Mouse (Mus musculus): ENCODE data around the gene Ccdc86. TPM values are rescaled to one million over a fixed set of nuclear protein-coding genes. Genes with fewer than 3 reads are reported as not detected.
A peak's percentile ranks its signal among the peaks of the same experiment; 100 is the strongest.

The Ccdc86 gene
- polyA plus RNA-seq (2014; fragmentation: Nextera tagmentation; extraction: Ambion mirVana) = 23.4 and 24.1 TPM in 2 replicates

DNA sequence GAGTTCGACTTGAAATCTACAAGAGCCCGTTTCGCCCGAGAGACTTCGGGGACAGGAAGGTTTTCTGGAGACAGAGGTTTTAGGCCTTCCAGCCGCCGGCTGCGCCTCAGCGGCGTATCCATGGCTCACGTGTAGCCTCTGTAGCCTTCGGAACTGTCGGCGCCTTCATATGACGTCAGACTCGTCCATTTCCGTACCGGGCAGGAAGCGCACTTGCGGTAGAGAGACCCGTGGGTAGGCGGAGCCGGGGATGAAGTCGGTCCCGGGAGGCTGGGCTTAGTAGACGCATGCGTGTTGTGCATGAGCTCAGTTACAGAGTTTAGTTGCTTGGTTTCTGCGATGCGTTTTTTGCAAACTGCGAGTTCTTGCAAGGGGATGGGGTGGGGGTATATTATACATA is at the start of gene Ccdc86:
Gene Ccdc86, minus strand, starts transcription at position 155 of the 400 bp plus-strand sequence.
- Histone ChIP-seq H3K9me3 (ENCODE audit: control insufficient read depth, low read length) (no peaks in the 10 kb centered on the region), H3K9ac (ENCODE audit: low read length) (peak within 1 kb of the TSS; percentile 76), H3K4me2 (ENCODE audit: low read depth) (peak within 1 kb of the TSS; percentile 100), H3K4me1 (ENCODE audit: control insufficient read depth, insufficient read depth, low read length) (peaks cover 18% of the 10 kb centered on the region), H3K4me3 (ENCODE audit: low read depth, low read length) (peak within 1 kb of the TSS; percentile 82), H3K27me3 (ENCODE audit: control insufficient read depth, insufficient read depth, low read length) (no peaks in the 10 kb centered on the region), H3K27ac (ENCODE audit: low read depth, low read length) (no peak within 1 kb of the TSS), H3K36me3 (ENCODE audit: control insufficient read depth, insufficient read depth, low read length) (peaks cover 2% of the 10 kb centered on the region)
- ATAC-seq (ENCODE audit: insufficient read depth, low FRiP score, low TSS enrichment) (peak; percentile 96), DNase-seq (ENCODE audit: low spot score) (peak; percentile 98)
- WGBS = 0% methylated on average over 30 of the region's 30 CpGs

DNA sequence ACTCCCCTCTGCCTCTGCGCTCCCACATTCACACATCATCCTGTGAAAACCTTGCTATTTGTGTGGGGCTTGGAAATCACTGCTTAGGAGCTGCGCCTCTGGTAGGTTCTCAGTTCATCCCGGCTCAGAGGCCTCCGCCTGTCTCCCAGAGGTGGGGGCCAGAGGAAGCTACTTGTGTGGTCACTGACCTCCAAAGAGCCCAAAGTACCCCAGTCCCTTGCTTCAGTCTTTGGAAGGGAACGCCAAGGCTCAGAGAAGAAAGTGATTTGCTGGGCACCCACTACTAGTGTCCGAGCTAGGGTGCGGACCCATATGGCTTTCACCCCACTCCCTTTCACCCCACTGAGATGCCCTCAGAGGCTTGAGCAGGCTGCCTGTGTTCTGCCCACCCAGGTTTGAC is 44.1 kb upstream of the Ccdc86 start, which contains the start of gene Ms4a15:
Gene Ms4a15, minus strand, starts transcription at position 101 of the 400 bp plus-strand sequence.
- Histone ChIP-seq H3K4me1 (ENCODE audit: control insufficient read depth, insufficient read depth, low read length) (no peaks in the 10 kb centered on the region), H3K4me2 (ENCODE audit: low read depth) (no peak within 1 kb of the TSS), H3K27ac (ENCODE audit: low read depth, low read length) (no peak within 1 kb of the TSS), H3K4me3 (ENCODE audit: low read depth, low read length) (no peak within 1 kb of the TSS), H3K27me3 (ENCODE audit: control insufficient read depth, insufficient read depth, low read length) (no peaks in the 10 kb centered on the region), H3K9ac (ENCODE audit: low read length) (no peak within 1 kb of the TSS), H3K36me3 (ENCODE audit: control insufficient read depth, insufficient read depth, low read length) (no peaks in the 10 kb centered on the region), H3K9me3 (ENCODE audit: control insufficient read depth, low read length) (no peaks in the 10 kb centered on the region)
- WGBS = 90% methylated on average over 7 of the region's 7 CpGs
- no peak for ATAC-seq (ENCODE audit: insufficient read depth, low FRiP score, low TSS enrichment)
- DNase-seq (ENCODE audit: low spot score) = no peak

DNA sequence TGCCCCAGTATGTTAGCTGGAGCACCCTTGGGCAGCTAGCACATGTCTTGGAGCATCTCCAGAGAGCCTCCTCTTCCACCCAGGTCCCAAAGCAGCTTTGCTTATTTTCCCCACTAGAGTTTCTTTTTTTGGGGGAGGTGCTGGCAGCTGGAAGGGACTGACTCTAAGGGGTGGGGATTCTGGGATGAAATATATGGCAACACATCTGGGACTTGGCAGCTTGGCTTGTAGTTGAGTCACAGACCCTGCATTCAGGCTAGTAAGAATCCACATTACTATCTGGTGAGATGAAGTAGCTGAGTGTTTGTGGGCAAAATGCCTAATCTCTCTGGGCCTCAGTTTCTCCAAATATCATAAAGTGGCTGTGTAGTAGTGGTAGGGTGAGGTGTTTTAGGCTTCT is 42.8 kb upstream of the Ccdc86 start:
- no peaks in the 10 kb centered on the region for H3K36me3 ChIP-seq (ENCODE audit: control insufficient read depth, insufficient read depth, low read length)
- H3K4me2 ChIP-seq (ENCODE audit: low read depth) = no peak overlapping the region
- DNase-seq (ENCODE audit: low spot score) = no peak
- no peaks in the 10 kb centered on the region for H3K9me3 ChIP-seq (ENCODE audit: control insufficient read depth, low read length)
- no peaks in the 10 kb centered on the region for H3K4me1 ChIP-seq (ENCODE audit: control insufficient read depth, insufficient read depth, low read length)
- H3K4me3 ChIP-seq (ENCODE audit: low read depth, low read length) = no peak overlapping the region
- H3K9ac ChIP-seq (ENCODE audit: low read length) = no peak overlapping the region
- no peaks in the 10 kb centered on the region for H3K27me3 ChIP-seq (ENCODE audit: control insufficient read depth, insufficient read depth, low read length)
- ATAC-seq (ENCODE audit: insufficient read depth, low FRiP score, low TSS enrichment) = no peak
- no peak overlapping the region for H3K27ac ChIP-seq (ENCODE audit: low read depth, low read length)

DNA sequence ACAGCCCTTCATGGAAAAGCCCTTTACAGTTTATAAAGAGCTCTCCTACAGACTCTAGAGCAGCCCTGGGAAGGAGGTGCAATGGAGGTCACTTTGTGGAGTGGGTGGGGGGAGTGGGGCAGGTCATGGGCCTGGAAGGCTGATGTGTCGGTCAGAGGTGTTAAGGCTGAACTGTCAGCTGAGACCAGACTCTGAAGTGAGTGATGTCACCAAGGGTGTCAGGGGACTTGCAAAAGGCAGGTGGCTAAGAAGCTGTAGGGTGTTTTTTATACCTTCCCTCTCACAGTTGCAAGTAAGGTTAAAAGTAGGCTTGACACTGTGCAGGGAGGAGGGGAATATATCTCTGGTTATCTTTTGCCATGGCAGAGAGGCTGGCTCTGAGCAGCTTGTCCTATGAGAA is 41.7 kb upstream of the Ccdc86 start:
- no peak for ATAC-seq (ENCODE audit: insufficient read depth, low FRiP score, low TSS enrichment)
- WGBS = 37% methylated on average over 1 of the region's 1 CpGs
- no peaks in the 10 kb centered on the region for H3K27me3 ChIP-seq (ENCODE audit: control insufficient read depth, insufficient read depth, low read length)

DNA sequence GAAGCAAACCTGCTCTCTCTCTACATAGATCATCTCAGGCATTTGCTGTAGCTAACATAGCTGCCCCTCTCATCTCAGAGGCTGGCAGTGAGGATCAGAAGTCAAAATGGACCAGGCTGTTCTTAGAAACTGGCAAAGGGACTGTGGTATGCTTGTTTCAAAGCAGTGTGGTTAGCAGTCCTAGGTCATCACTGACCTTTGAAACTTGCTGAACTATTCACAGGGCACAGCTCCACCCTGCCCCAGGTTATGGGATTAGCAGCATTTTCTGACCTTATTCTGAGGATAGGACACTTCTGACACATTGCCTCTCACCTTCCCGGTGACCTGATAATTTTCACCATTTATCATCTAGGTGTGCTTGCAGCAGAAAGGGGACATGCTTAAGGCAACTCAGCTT is 39.5 kb upstream of the Ccdc86 start:
- Histone ChIP-seq H3K4me2 (ENCODE audit: low read depth) (no peak overlapping the region), H3K9me3 (ENCODE audit: control insufficient read depth, low read length) (no peaks in the 10 kb centered on the region), H3K9ac (ENCODE audit: low read length) (no peak overlapping the region), H3K27me3 (ENCODE audit: control insufficient read depth, insufficient read depth, low read length) (no peaks in the 10 kb centered on the region), H3K4me3 (ENCODE audit: low read depth, low read length) (no peak overlapping the region), H3K4me1 (ENCODE audit: control insufficient read depth, insufficient read depth, low read length) (no peaks in the 10 kb centered on the region), H3K36me3 (ENCODE audit: control insufficient read depth, insufficient read depth, low read length) (no peaks in the 10 kb centered on the region), H3K27ac (ENCODE audit: low read depth, low read length) (no peak overlapping the region)
- ATAC-seq (ENCODE audit: insufficient read depth, low FRiP score, low TSS enrichment) = no peak
- DNase-seq (ENCODE audit: low spot score) = no peak
- 88% methylated on average over 1 of the region's 1 CpGs for WGBS

More for the DNA sequence above, 41.7 kb upstream of the Ccdc86 start:
- no peak overlapping the region for H3K4me2 ChIP-seq (ENCODE audit: low read depth)
- no peak overlapping the region for H3K9ac ChIP-seq (ENCODE audit: low read length)
- H3K27ac ChIP-seq (ENCODE audit: low read depth, low read length) = no peak overlapping the region
- H3K4me3 ChIP-seq (ENCODE audit: low read depth, low read length) = no peak overlapping the region
- DNase-seq (ENCODE audit: low spot score) = no peak
- H3K36me3 ChIP-seq (ENCODE audit: control insufficient read depth, insufficient read depth, low read length) = no peaks in the 10 kb centered on the region
- no peaks in the 10 kb centered on the region for H3K9me3 ChIP-seq (ENCODE audit: control insufficient read depth, low read length)
- H3K4me1 ChIP-seq (ENCODE audit: control insufficient read depth, insufficient read depth, low read length) = no peaks in the 10 kb centered on the region

DNA sequence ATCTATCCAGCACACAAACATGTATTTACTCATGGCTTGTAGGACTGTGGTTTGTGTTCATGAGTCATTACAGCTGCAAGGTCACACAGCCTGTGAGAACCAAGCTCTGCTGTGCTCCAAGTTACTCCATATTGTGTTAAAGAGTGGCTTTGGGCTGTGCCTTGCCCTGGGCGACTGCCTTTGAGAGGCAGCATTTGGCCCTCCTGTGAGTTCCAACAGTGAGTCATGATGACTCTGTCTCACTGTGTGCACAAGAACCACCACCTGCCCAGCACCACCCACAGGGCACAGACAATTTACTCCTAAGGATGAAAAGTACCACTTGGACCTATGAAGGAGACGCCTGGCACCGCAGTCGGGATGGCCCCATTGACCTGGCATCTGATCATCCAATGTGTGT is 36.8 kb upstream of the Ccdc86 start:
- Histone ChIP-seq H3K9me3 (ENCODE audit: control insufficient read depth, low read length) (no peaks in the 10 kb centered on the region), H3K27me3 (ENCODE audit: control insufficient read depth, insufficient read depth, low read length) (no peaks in the 10 kb centered on the region), H3K4me1 (ENCODE audit: control insufficient read depth, insufficient read depth, low read length) (no peaks in the 10 kb centered on the region), H3K4me3 (ENCODE audit: low read depth, low read length) (no peak overlapping the region), H3K27ac (ENCODE audit: low read depth, low read length) (no peak overlapping the region), H3K36me3 (ENCODE audit: control insufficient read depth, insufficient read depth, low read length) (no peaks in the 10 kb centered on the region), H3K9ac (ENCODE audit: low read length) (no peak overlapping the region), H3K4me2 (ENCODE audit: low read depth) (no peak overlapping the region)
- DNase-seq (ENCODE audit: low spot score) (no peak), ATAC-seq (ENCODE audit: insufficient read depth, low FRiP score, low TSS enrichment) (no peak)
- WGBS = 87% methylated on average over 4 of the region's 4 CpGs

DNA sequence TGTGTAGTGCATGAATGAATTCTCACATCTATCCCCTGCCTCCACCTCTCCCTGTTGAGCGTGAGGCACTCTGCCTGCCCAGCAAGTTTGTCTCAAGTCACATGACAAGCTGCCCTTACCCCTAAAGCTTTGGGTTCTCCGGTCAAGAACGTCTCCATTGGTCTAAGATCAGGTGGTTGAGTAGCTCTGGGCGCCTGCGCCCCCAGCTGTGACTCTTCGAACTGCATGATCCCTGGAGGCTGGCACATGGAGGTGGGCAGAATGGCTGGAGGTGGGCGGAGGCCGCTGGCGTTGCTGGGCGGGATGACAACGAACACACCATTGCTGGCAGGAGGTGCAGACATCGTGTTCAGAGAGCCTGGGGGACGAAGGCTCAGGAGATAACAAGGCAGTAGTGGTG is 35.5 kb upstream of the Ccdc86 start:
- H3K9ac ChIP-seq (ENCODE audit: low read length) = no peak overlapping the region
- H3K27me3 ChIP-seq (ENCODE audit: control insufficient read depth, insufficient read depth, low read length) = no peaks in the 10 kb centered on the region
- no peak for ATAC-seq (ENCODE audit: insufficient read depth, low FRiP score, low TSS enrichment)
- no peaks in the 10 kb centered on the region for H3K36me3 ChIP-seq (ENCODE audit: control insufficient read depth, insufficient read depth, low read length)
- no peak overlapping the region for H3K4me2 ChIP-seq (ENCODE audit: low read depth)
- H3K9me3 ChIP-seq (ENCODE audit: control insufficient read depth, low read length) = no peaks in the 10 kb centered on the region
- no peaks in the 10 kb centered on the region for H3K4me1 ChIP-seq (ENCODE audit: control insufficient read depth, insufficient read depth, low read length)
- DNase-seq (ENCODE audit: low spot score) = no peak
- no peak overlapping the region for H3K27ac ChIP-seq (ENCODE audit: low read depth, low read length)
- WGBS = 77% methylated on average over 13 of the region's 13 CpGs
- H3K4me3 ChIP-seq (ENCODE audit: low read depth, low read length) = no peak overlapping the region

DNA sequence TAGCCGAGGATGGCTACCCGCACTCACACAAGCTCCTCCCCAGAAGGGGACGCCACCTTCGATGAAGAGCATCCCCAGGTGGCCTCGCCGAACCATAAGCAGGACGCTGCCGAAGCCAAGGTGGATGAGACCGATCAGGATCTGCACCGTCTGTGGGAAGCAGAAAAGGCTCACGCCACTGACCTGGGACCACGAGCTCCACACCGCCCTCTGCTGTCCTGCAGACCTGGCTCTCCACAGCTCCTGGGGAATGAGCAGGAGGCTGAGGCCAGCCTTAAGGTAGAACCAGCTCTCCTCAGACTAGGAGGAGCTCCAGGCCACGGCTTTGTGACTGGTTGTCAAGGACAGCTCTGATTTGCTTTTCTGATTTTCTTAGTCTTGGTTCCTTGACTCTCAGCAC is 34.1 kb upstream of the Ccdc86 start:
- no peak for ATAC-seq (ENCODE audit: insufficient read depth, low FRiP score, low TSS enrichment)
- Histone ChIP-seq H3K36me3 (ENCODE audit: control insufficient read depth, insufficient read depth, low read length) (no peaks in the 10 kb centered on the region), H3K27me3 (ENCODE audit: control insufficient read depth, insufficient read depth, low read length) (no peaks in the 10 kb centered on the region), H3K27ac (ENCODE audit: low read depth, low read length) (no peak overlapping the region), H3K4me2 (ENCODE audit: low read depth) (no peak overlapping the region), H3K4me3 (ENCODE audit: low read depth, low read length) (no peak overlapping the region), H3K4me1 (ENCODE audit: control insufficient read depth, insufficient read depth, low read length) (no peaks in the 10 kb centered on the region), H3K9ac (ENCODE audit: low read length) (no peak overlapping the region), H3K9me3 (ENCODE audit: control insufficient read depth, low read length) (no peaks in the 10 kb centered on the region)
- 28% methylated on average over 14 of the region's 14 CpGs for WGBS
- DNase-seq (ENCODE audit: low spot score) = peak; percentile 49

DNA sequence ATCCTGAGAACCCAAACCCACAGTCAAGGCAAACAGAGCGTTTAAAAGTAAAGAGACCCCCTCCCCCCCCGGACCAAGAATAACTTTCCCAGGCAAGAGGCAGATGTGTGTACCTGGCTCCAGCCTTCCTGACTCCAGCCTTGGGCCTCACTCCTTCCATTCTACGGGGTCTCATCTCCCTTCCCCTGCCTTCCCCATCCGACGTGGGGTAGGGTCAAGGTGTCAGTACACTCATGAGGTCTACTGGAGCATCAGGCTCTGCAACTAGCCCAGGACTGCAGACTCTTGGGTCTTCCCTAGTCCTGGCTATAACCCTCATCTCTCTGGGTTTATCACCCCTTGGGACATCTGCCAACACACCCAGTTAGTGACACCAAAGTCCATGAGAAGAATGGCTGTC is 31.1 kb upstream of the Ccdc86 start:
- Histone ChIP-seq H3K27ac (ENCODE audit: low read depth, low read length) (no peak overlapping the region), H3K4me2 (ENCODE audit: low read depth) (no peak overlapping the region), H3K9ac (ENCODE audit: low read length) (no peak overlapping the region), H3K36me3 (ENCODE audit: control insufficient read depth, insufficient read depth, low read length) (no peaks in the 10 kb centered on the region), H3K27me3 (ENCODE audit: control insufficient read depth, insufficient read depth, low read length) (no peaks in the 10 kb centered on the region), H3K4me3 (ENCODE audit: low read depth, low read length) (no peak overlapping the region), H3K4me1 (ENCODE audit: control insufficient read depth, insufficient read depth, low read length) (no peaks in the 10 kb centered on the region), H3K9me3 (ENCODE audit: control insufficient read depth, low read length) (no peaks in the 10 kb centered on the region)
- DNase-seq (ENCODE audit: low spot score) (no peak), ATAC-seq (ENCODE audit: insufficient read depth, low FRiP score, low TSS enrichment) (no peak)
- 87% methylated on average over 5 of the region's 5 CpGs for WGBS
